Mouse (Mus musculus): ENCODE data around the gene Rcbtb2. TPM values are rescaled to one million over a fixed set of nuclear protein-coding genes. Genes with fewer than 3 reads are reported as not detected.

Gene Rcbtb2
- polyA plus RNA-seq, 1 experiment from 2014 or later: 64.0 TPM

GRCm38 (mm10) chr14:73122211-73122922 lies 470 bp upstream of the Rcbtb2 start:
- no peak for DNase-seq (ENCODE audit: low spot score)
- H3K4me3 ChIP-seq (replicated peaks; ENCODE audit: low read length): no peak overlapping the region
- 75% methylated on average over 4 of the region's 4 CpGs for WGBS
- H3K4me1 ChIP-seq (replicated peaks; ENCODE audit: control insufficient read depth, insufficient read depth, low read length): no peaks in the 10 kb centered on the region
- no peak overlapping the region for H3K27ac ChIP-seq
- no peaks in the 10 kb centered on the region for H3K27me3 ChIP-seq (ENCODE audit: control insufficient read depth, insufficient read depth, low read length)
- H3K4me2 ChIP-seq (replicated peaks): no peak overlapping the region
- H3K36me3 ChIP-seq (replicated peaks; ENCODE audit: control insufficient read depth, insufficient read depth): no peaks in the 10 kb centered on the region
- no peaks in the 10 kb centered on the region for H3K9me3 ChIP-seq (ENCODE audit: control insufficient read depth, low read length)
- ATAC-seq (ENCODE audit: low FRiP score): no peak
- no peak overlapping the region for H3K9ac ChIP-seq

- DNase-seq (ENCODE audit: low spot score): no peak
- Histone ChIP-seq H3K4me3 (replicated peaks; ENCODE audit: low read length) (no peak overlapping the region), H3K4me1 (replicated peaks; ENCODE audit: control insufficient read depth, insufficient read depth, low read length) (no peaks in the 10 kb centered on the region), H3K36me3 (replicated peaks; ENCODE audit: control insufficient read depth, insufficient read depth) (no peaks in the 10 kb centered on the region), H3K27ac (no peak overlapping the region), H3K4me2 (replicated peaks) (no peak overlapping the region), H3K9ac (no peak overlapping the region), H3K9me3 (ENCODE audit: control insufficient read depth, low read length) (no peaks in the 10 kb centered on the region), H3K27me3 (ENCODE audit: control insufficient read depth, insufficient read depth, low read length) (no peaks in the 10 kb centered on the region)
- no peak for ATAC-seq (ENCODE audit: low FRiP score)
- 90% methylated on average over 9 of the region's 9 CpGs for WGBS
Observed at GRCm38 (mm10) chr14:73123381-73123780, 544 bp downstream of the Rcbtb2 start.

GRCm38 (mm10) chr14:73123786-73124185 lies 949 bp downstream of the Rcbtb2 start:
- H3K4me3 ChIP-seq (replicated peaks; ENCODE audit: low read length): no peak overlapping the region
- no peak overlapping the region for H3K4me2 ChIP-seq (replicated peaks)
- WGBS: 82% methylated on average over 9 of the region's 9 CpGs
- no peak overlapping the region for H3K27ac ChIP-seq
- H3K9ac ChIP-seq: no peak overlapping the region
- no peak for ATAC-seq (ENCODE audit: low FRiP score)
- no peaks in the 10 kb centered on the region for H3K27me3 ChIP-seq (ENCODE audit: control insufficient read depth, insufficient read depth, low read length)
- H3K4me1 ChIP-seq (replicated peaks; ENCODE audit: control insufficient read depth, insufficient read depth, low read length): no peaks in the 10 kb centered on the region
- DNase-seq (ENCODE audit: low spot score): no peak
- H3K9me3 ChIP-seq (ENCODE audit: control insufficient read depth, low read length): no peaks in the 10 kb centered on the region
- H3K36me3 ChIP-seq (replicated peaks; ENCODE audit: control insufficient read depth, insufficient read depth): no peaks in the 10 kb centered on the region

GRCm38 (mm10) chr14:73130519-73130918 lies 7.7 kb downstream of the Rcbtb2 start:
- H3K4me3 ChIP-seq (replicated peaks; ENCODE audit: low read length): no peak overlapping the region
- ATAC-seq (ENCODE audit: low FRiP score): no peak
- WGBS: 60% methylated on average over 5 of the region's 5 CpGs

GRCm38 (mm10) chr14:73131856-73132410 lies 9.1 kb downstream of the Rcbtb2 start:
- DNase-seq (ENCODE audit: low spot score) (no peak), ATAC-seq (ENCODE audit: low FRiP score) (no peak)
- WGBS: 94% methylated on average over 16 of the region's 16 CpGs
- Histone ChIP-seq H3K9me3 (ENCODE audit: control insufficient read depth, low read length) (no peaks in the 10 kb centered on the region), H3K4me1 (replicated peaks; ENCODE audit: control insufficient read depth, insufficient read depth, low read length) (no peaks in the 10 kb centered on the region), H3K4me3 (replicated peaks; ENCODE audit: low read length) (no peak overlapping the region), H3K27ac (no peak overlapping the region), H3K4me2 (replicated peaks) (no peak overlapping the region), H3K9ac (no peak overlapping the region), H3K36me3 (replicated peaks; ENCODE audit: control insufficient read depth, insufficient read depth) (no peaks in the 10 kb centered on the region), H3K27me3 (ENCODE audit: control insufficient read depth, insufficient read depth, low read length) (no peaks in the 10 kb centered on the region)

More at GRCm38 (mm10) chr14:73130519-73130918, 7.7 kb downstream of the Rcbtb2 start:
- Histone ChIP-seq H3K9me3 (ENCODE audit: control insufficient read depth, low read length) (no peaks in the 10 kb centered on the region), H3K27me3 (ENCODE audit: control insufficient read depth, insufficient read depth, low read length) (no peaks in the 10 kb centered on the region), H3K9ac (no peak overlapping the region), H3K4me1 (replicated peaks; ENCODE audit: control insufficient read depth, insufficient read depth, low read length) (no peaks in the 10 kb centered on the region), H3K27ac (no peak overlapping the region), H3K4me2 (replicated peaks) (no peak overlapping the region), H3K36me3 (replicated peaks; ENCODE audit: control insufficient read depth, insufficient read depth) (no peaks in the 10 kb centered on the region)
- DNase-seq (ENCODE audit: low spot score): no peak

GRCm38 (mm10) chr14:73132731-73133130 lies 9.9 kb downstream of the Rcbtb2 start:
- DNase-seq (ENCODE audit: low spot score): no peak

GRCm38 (mm10) chr14:73137234-73137633 lies 14.4 kb downstream of the Rcbtb2 start:
- Histone ChIP-seq H3K9me3 (ENCODE audit: control insufficient read depth, low read length) (no peaks in the 10 kb centered on the region), H3K36me3 (replicated peaks; ENCODE audit: control insufficient read depth, insufficient read depth) (no peaks in the 10 kb centered on the region), H3K27me3 (ENCODE audit: control insufficient read depth, insufficient read depth, low read length) (no peaks in the 10 kb centered on the region), H3K9ac (no peak overlapping the region), H3K4me3 (replicated peaks; ENCODE audit: low read length) (no peak overlapping the region), H3K4me1 (replicated peaks; ENCODE audit: control insufficient read depth, insufficient read depth, low read length) (peaks cover 7% of the 10 kb centered on the region), H3K4me2 (replicated peaks) (no peak overlapping the region), H3K27ac (no peak overlapping the region)
- DNase-seq (ENCODE audit: low spot score) (no peak), ATAC-seq (ENCODE audit: low FRiP score) (no peak)
- WGBS: 83% methylated on average over 5 of the region's 5 CpGs

More at GRCm38 (mm10) chr14:73132731-73133130, 9.9 kb downstream of the Rcbtb2 start:
- Histone ChIP-seq H3K27ac (no peak overlapping the region), H3K4me2 (replicated peaks) (no peak overlapping the region), H3K4me3 (replicated peaks; ENCODE audit: low read length) (no peak overlapping the region), H3K9ac (no peak overlapping the region), H3K27me3 (ENCODE audit: control insufficient read depth, insufficient read depth, low read length) (no peaks in the 10 kb centered on the region), H3K36me3 (replicated peaks; ENCODE audit: control insufficient read depth, insufficient read depth) (no peaks in the 10 kb centered on the region), H3K4me1 (replicated peaks; ENCODE audit: control insufficient read depth, insufficient read depth, low read length) (no peaks in the 10 kb centered on the region), H3K9me3 (ENCODE audit: control insufficient read depth, low read length) (no peaks in the 10 kb centered on the region)
- WGBS: 77% methylated on average over 4 of the region's 4 CpGs
- ATAC-seq (ENCODE audit: low FRiP score): no peak

- H3K27me3 ChIP-seq (ENCODE audit: control insufficient read depth, insufficient read depth, low read length): no peaks in the 10 kb centered on the region
Observed at GRCm38 (mm10) chr14:73138483-73138882, 15.6 kb downstream of the Rcbtb2 start.

GRCm38 (mm10) chr14:73139866-73140265 lies 17.0 kb downstream of the Rcbtb2 start:
- H3K4me3 ChIP-seq (replicated peaks; ENCODE audit: low read length): no peak overlapping the region
- no peak overlapping the region for H3K9ac ChIP-seq
- H3K27me3 ChIP-seq (ENCODE audit: control insufficient read depth, insufficient read depth, low read length): no peaks in the 10 kb centered on the region
- DNase-seq (ENCODE audit: low spot score) (no peak), ATAC-seq (ENCODE audit: low FRiP score) (no peak)
- H3K4me2 ChIP-seq (replicated peaks): no peak overlapping the region
- no peaks in the 10 kb centered on the region for H3K9me3 ChIP-seq (ENCODE audit: control insufficient read depth, low read length)
- no peak overlapping the region for H3K27ac ChIP-seq
- peaks cover 21% of the 10 kb centered on the region for H3K4me1 ChIP-seq (replicated peaks; ENCODE audit: control insufficient read depth, insufficient read depth, low read length)
- H3K36me3 ChIP-seq (replicated peaks; ENCODE audit: control insufficient read depth, insufficient read depth): no peaks in the 10 kb centered on the region
- WGBS: 79% methylated on average over 5 of the region's 5 CpGs

More at GRCm38 (mm10) chr14:73138483-73138882, 15.6 kb downstream of the Rcbtb2 start:
- no peak for ATAC-seq (ENCODE audit: low FRiP score)
- Histone ChIP-seq H3K9ac (no peak overlapping the region), H3K4me1 (replicated peaks; ENCODE audit: control insufficient read depth, insufficient read depth, low read length) (peaks cover 9% of the 10 kb centered on the region), H3K27ac (no peak overlapping the region), H3K9me3 (ENCODE audit: control insufficient read depth, low read length) (no peaks in the 10 kb centered on the region), H3K4me2 (replicated peaks) (no peak overlapping the region), H3K4me3 (replicated peaks; ENCODE audit: low read length) (no peak overlapping the region), H3K36me3 (replicated peaks; ENCODE audit: control insufficient read depth, insufficient read depth) (no peaks in the 10 kb centered on the region)
- 92% methylated on average over 7 of the region's 7 CpGs for WGBS
- DNase-seq (ENCODE audit: low spot score): no peak

Data from hindbrain, embryonic 14.5 days (tissue).